Mouse (Mus musculus): Measurements from ENCODE around the gene Mios. TPM values are rescaled to one million over a fixed set of nuclear protein-coding genes. Genes with fewer than 3 reads are reported as not detected.

Gene Mios
- polyA plus RNA-seq, 1 experiment from 2014 or later: 23.3 TPM

GRCm38 (mm10) chr6:8259667-8260044 is 50.6 kb downstream of the Mios start:
- no peak for ATAC-seq
- no peak for DNase-seq (ENCODE audit: low spot score)
- peak overlapping the region; percentile 72; the same call in 1 of the 2 replicates for H3K27ac ChIP-seq (ENCODE audit: low read depth, low read length)
- H3K36me3 ChIP-seq (ENCODE audit: control insufficient read depth, insufficient read depth, low read length): no peaks in the 10 kb centered on the region
- H3K9me3 ChIP-seq (replicated peaks; ENCODE audit: control insufficient read depth, low read length): no peaks in the 10 kb centered on the region
- H3K4me3 ChIP-seq (ENCODE audit: low read depth, low read length): peak overlapping the region; percentile 61
- H3K27me3 ChIP-seq (replicated peaks; ENCODE audit: control insufficient read depth, insufficient read depth, low read length): no peaks in the 10 kb centered on the region
- H3K4me1 ChIP-seq (ENCODE audit: control insufficient read depth, insufficient read depth, low read length): peaks cover 9% of the 10 kb centered on the region; the same call in 1 of the 2 replicates
- peak overlapping the region; percentile 79 for H3K9ac ChIP-seq (ENCODE audit: low read length)
- H3K4me2 ChIP-seq (ENCODE audit: low read length): peak overlapping the region; percentile 88
- WGBS: under 1% methylated on average over 8 of the region's 8 CpGs

- H3K27ac ChIP-seq (ENCODE audit: low read depth, low read length): no peak overlapping the region
- no peak overlapping the region for H3K4me3 ChIP-seq (ENCODE audit: low read depth, low read length)
- no peaks in the 10 kb centered on the region for H3K4me1 ChIP-seq (ENCODE audit: control insufficient read depth, insufficient read depth, low read length)
- H3K36me3 ChIP-seq (ENCODE audit: control insufficient read depth, insufficient read depth, low read length): 0 out of 2 replicates have a peak, but pooled peaks cover 7% of the 10 kb centered on the region
- no peak overlapping the region for H3K9ac ChIP-seq (ENCODE audit: low read length)
- DNase-seq (ENCODE audit: low spot score) (no peak), ATAC-seq (no peak)
- H3K27me3 ChIP-seq (replicated peaks; ENCODE audit: control insufficient read depth, insufficient read depth, low read length): no peaks in the 10 kb centered on the region
- H3K4me2 ChIP-seq (ENCODE audit: low read length): no peak overlapping the region
- 94% methylated on average over 3 of the region's 3 CpGs for WGBS
- H3K9me3 ChIP-seq (replicated peaks; ENCODE audit: control insufficient read depth, low read length): no peaks in the 10 kb centered on the region
Measured at GRCm38 (mm10) chr6:8271047-8271446, 62.0 kb downstream of the Mios start.

DNA sequence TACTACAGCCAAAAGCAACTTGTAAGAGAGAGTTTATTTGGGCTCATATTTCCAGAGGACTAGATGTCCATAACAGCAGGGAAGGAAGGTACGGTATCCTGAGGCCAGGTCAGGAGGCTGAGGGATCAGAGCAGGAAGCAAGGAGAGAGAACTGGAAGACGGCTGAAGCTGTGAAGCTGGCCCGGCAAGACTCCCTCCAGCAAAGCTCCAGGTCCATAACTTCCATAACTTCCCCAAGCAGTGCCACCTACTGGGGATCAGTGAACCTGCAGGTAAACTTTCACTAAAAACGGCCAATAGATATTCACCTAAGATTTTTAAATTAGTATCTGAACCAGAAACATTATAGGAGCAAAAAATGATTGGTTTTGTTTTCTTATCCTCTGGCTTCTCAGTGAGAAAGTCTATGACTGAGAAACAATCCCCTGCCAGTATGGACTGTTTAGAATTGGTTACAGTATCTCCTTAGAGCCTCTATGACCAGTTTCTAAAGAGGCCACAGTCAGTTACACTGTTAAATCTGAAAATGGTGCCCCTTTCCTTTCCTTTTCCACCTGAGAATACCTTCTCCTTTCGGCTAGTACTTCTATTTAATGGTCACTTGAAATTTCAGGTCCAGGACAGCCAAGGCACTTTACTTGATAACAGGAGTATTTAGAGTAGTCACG is 65.5 kb downstream of the Mios start:
- 34% methylated on average over 6 of the region's 6 CpGs for WGBS
- H3K4me2 ChIP-seq (ENCODE audit: low read length): no peak overlapping the region
- H3K27ac ChIP-seq (ENCODE audit: low read depth, low read length): no peak overlapping the region
- 0 out of 2 replicates have a peak, but pooled peaks cover 7% of the 10 kb centered on the region for H3K36me3 ChIP-seq (ENCODE audit: control insufficient read depth, insufficient read depth, low read length)
- peak; percentile 60 for DNase-seq (ENCODE audit: low spot score)
- H3K4me3 ChIP-seq (ENCODE audit: low read depth, low read length): no peak overlapping the region
- no peaks in the 10 kb centered on the region for H3K9me3 ChIP-seq (replicated peaks; ENCODE audit: control insufficient read depth, low read length)
- peak; percentile 59 for ATAC-seq
- H3K4me1 ChIP-seq (ENCODE audit: control insufficient read depth, insufficient read depth, low read length): no peaks in the 10 kb centered on the region
- H3K9ac ChIP-seq (ENCODE audit: low read length): no peak overlapping the region
- no peaks in the 10 kb centered on the region for H3K27me3 ChIP-seq (replicated peaks; ENCODE audit: control insufficient read depth, insufficient read depth, low read length)

- no peaks in the 10 kb centered on the region for H3K4me1 ChIP-seq (ENCODE audit: control insufficient read depth, insufficient read depth, low read length)
- no peak overlapping the region for H3K4me3 ChIP-seq (ENCODE audit: low read depth, low read length)
- H3K27ac ChIP-seq (ENCODE audit: low read depth, low read length): no peak overlapping the region
- no peaks in the 10 kb centered on the region for H3K9me3 ChIP-seq (replicated peaks; ENCODE audit: control insufficient read depth, low read length)
- DNase-seq (ENCODE audit: low spot score): peak; percentile 88
- H3K36me3 ChIP-seq (ENCODE audit: control insufficient read depth, insufficient read depth, low read length): 0 out of 2 replicates have a peak, but pooled peaks cover 7% of the 10 kb centered on the region
- H3K4me2 ChIP-seq (ENCODE audit: low read length): no peak overlapping the region
- 0% methylated on average over 1 of the region's 1 CpGs for WGBS
- ATAC-seq: peak; percentile 58
- no peaks in the 10 kb centered on the region for H3K27me3 ChIP-seq (replicated peaks; ENCODE audit: control insufficient read depth, insufficient read depth, low read length)
- no peak overlapping the region for H3K9ac ChIP-seq (ENCODE audit: low read length)
Measured at GRCm38 (mm10) chr6:8275098-8275497, 66.1 kb downstream of the Mios start.

- Histone ChIP-seq H3K36me3 (ENCODE audit: control insufficient read depth, insufficient read depth, low read length) (0 out of 2 replicates have a peak, but pooled peaks cover 3% of the 10 kb centered on the region), H3K4me1 (ENCODE audit: control insufficient read depth, insufficient read depth, low read length) (no peaks in the 10 kb centered on the region), H3K27me3 (replicated peaks; ENCODE audit: control insufficient read depth, insufficient read depth, low read length) (no peaks in the 10 kb centered on the region), H3K9me3 (replicated peaks; ENCODE audit: control insufficient read depth, low read length) (no peaks in the 10 kb centered on the region), H3K27ac (ENCODE audit: low read depth, low read length) (no peak overlapping the region), H3K9ac (ENCODE audit: low read length) (no peak overlapping the region), H3K4me2 (ENCODE audit: low read length) (no peak overlapping the region), H3K4me3 (ENCODE audit: low read depth, low read length) (no peak overlapping the region)
- DNase-seq (ENCODE audit: low spot score) (no peak), ATAC-seq (no peak)
- WGBS: 89% methylated on average over 4 of the region's 4 CpGs
Measured at GRCm38 (mm10) chr6:8276431-8276830, 67.4 kb downstream of the Mios start.

- Histone ChIP-seq H3K36me3 (ENCODE audit: control insufficient read depth, insufficient read depth, low read length) (no peaks in the 10 kb centered on the region), H3K27ac (ENCODE audit: low read depth, low read length) (no peak overlapping the region), H3K9ac (ENCODE audit: low read length) (no peak overlapping the region), H3K4me2 (ENCODE audit: low read length) (no peak overlapping the region), H3K9me3 (replicated peaks; ENCODE audit: control insufficient read depth, low read length) (no peaks in the 10 kb centered on the region), H3K4me3 (ENCODE audit: low read depth, low read length) (no peak overlapping the region), H3K27me3 (replicated peaks; ENCODE audit: control insufficient read depth, insufficient read depth, low read length) (no peaks in the 10 kb centered on the region), H3K4me1 (ENCODE audit: control insufficient read depth, insufficient read depth, low read length) (no peaks in the 10 kb centered on the region)
- ATAC-seq: no peak
- no peak for DNase-seq (ENCODE audit: low spot score)
- WGBS: 75% methylated on average over 5 of the region's 5 CpGs
Measured at GRCm38 (mm10) chr6:8278426-8279002, 69.5 kb downstream of the Mios start.

DNA sequence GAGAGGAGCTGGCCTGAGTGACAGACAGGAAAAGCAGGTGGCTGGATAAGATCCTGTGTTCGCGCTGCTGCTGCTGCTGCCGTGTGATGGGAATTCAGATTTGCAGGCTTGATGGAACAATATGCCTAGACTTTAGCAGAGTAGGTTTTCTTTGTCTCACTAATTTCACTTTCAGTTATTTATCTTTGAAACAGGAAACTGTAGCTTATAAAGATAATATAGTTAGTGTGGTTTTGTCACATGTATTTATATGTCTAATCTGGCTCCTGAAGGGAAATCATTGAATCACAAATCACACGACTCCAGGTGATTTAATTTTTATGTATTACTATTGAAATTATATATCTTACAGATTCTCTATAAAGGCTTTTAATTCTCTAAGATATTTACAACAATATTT is 74.2 kb downstream of the Mios start:
- ATAC-seq (no peak), DNase-seq (ENCODE audit: low spot score) (no peak)
- H3K27me3 ChIP-seq (replicated peaks; ENCODE audit: control insufficient read depth, insufficient read depth, low read length): no peaks in the 10 kb centered on the region
- WGBS: 85% methylated on average over 4 of the region's 4 CpGs
- no peak overlapping the region for H3K4me3 ChIP-seq (ENCODE audit: low read depth, low read length)
- no peak overlapping the region for H3K9ac ChIP-seq (ENCODE audit: low read length)
- no peak overlapping the region for H3K27ac ChIP-seq (ENCODE audit: low read depth, low read length)
- no peaks in the 10 kb centered on the region for H3K4me1 ChIP-seq (ENCODE audit: control insufficient read depth, insufficient read depth, low read length)
- H3K4me2 ChIP-seq (ENCODE audit: low read length): no peak overlapping the region
- no peaks in the 10 kb centered on the region for H3K36me3 ChIP-seq (ENCODE audit: control insufficient read depth, insufficient read depth, low read length)
- no peaks in the 10 kb centered on the region for H3K9me3 ChIP-seq (replicated peaks; ENCODE audit: control insufficient read depth, low read length)

GRCm38 (mm10) chr6:8285401-8285960 is 76.5 kb downstream of the Mios start:
- H3K4me2 ChIP-seq (ENCODE audit: low read length): no peak overlapping the region
- H3K9ac ChIP-seq (ENCODE audit: low read length): no peak overlapping the region
- no peaks in the 10 kb centered on the region for H3K9me3 ChIP-seq (replicated peaks; ENCODE audit: control insufficient read depth, low read length)
- H3K4me1 ChIP-seq (ENCODE audit: control insufficient read depth, insufficient read depth, low read length): no peaks in the 10 kb centered on the region
- H3K27me3 ChIP-seq (replicated peaks; ENCODE audit: control insufficient read depth, insufficient read depth, low read length): no peaks in the 10 kb centered on the region
- no peak for DNase-seq (ENCODE audit: low spot score)
- H3K4me3 ChIP-seq (ENCODE audit: low read depth, low read length): no peak overlapping the region
- no peak overlapping the region for H3K27ac ChIP-seq (ENCODE audit: low read depth, low read length)
- WGBS: 84% methylated on average over 3 of the region's 3 CpGs
- ATAC-seq: no peak
- no peaks in the 10 kb centered on the region for H3K36me3 ChIP-seq (ENCODE audit: control insufficient read depth, insufficient read depth, low read length)

Measured in forebrain, embryonic 14.5 days (tissue).